Mouse (Mus musculus) heart, adult 18-20 months (tissue): ENCODE data around the gene Ythdf1. TPM values are rescaled to one million over a fixed set of nuclear protein-coding genes. Genes with fewer than 3 reads are reported as not detected.

ENCODE experiments used
- DNase-seq, 2 experiments: peaks; one replicate each; pipeline ENCODE4 v3.0.0; 2021 to 2022; ENCODE audit warnings: mixed read lengths in 1 of 2
- microRNA-seq, 2 experiments: library from miRNA; unstranded; fragments of <30 nt; microRNA quantifications; one replicate each; pipeline ENCODE4 v1.2.0; 2022
- total RNA-seq, 2 experiments: library from RNA; stranded (reverse); gene quantifications; 2 replicates each; pipeline ENCODE4 v1.2.3; 2021

The Ythdf1 gene
- total RNA-seq, 2 experiments from 2014 or later: 33.2 to 33.3 TPM

GRCm38 (mm10) chr2:180879365-180880067 is 41.2 kb downstream of the Ythdf1 start:
- no peak for DNase-seq

- DNase-seq: no peak
Measured at GRCm38 (mm10) chr2:180870006-180870405, 50.7 kb downstream of the Ythdf1 start.

GRCm38 (mm10) chr2:180861561-180861960 is 59.2 kb downstream of the Ythdf1 start:
- DNase-seq: no peak

- no peak for DNase-seq
Measured at GRCm38 (mm10) chr2:180857121-180857520, 63.6 kb downstream of the Ythdf1 start.

GRCm38 (mm10) chr2:180855005-180855544 is 65.7 kb downstream of the Ythdf1 start:
- DNase-seq: no peak

Small RNAs within 50 kb of the gene (microRNA-seq; reads per million reads assigned to microRNA genes)
- gene Mir124a-3: 0 reads per million in 2 experiments

Other genes starting within 250 kb of the Ythdf1 start
- gene Dido1, start 210.9 kb downstream of the Ythdf1 start, total RNA-seq: 10 to 100 TPM; 25.8 to 29.9 TPM
- 10 to 100 TPM; 55.8 to 59.5 TPM for gene Gid8, start 210.8 kb downstream of the Ythdf1 start, total RNA-seq
- under 1 TPM; 0.10 to 0.54 TPM for gene Slc17a9, start 195.7 kb downstream of the Ythdf1 start, total RNA-seq
- not detected for gene Bhlhe23, start 144.0 kb downstream of the Ythdf1 start, total RNA-seq
- not detected for gene Birc7, start 8.1 kb upstream of the Ythdf1 start, total RNA-seq
- 1 to 10 TPM; 5.4 to 9.0 TPM for gene Nkain4, start 33.8 kb upstream of the Ythdf1 start, total RNA-seq
- gene Arfgap1, start 46.3 kb upstream of the Ythdf1 start, total RNA-seq: 10 to 100 TPM; 27.3 to 30.2 TPM
- gene Col20a1, start 65.6 kb upstream of the Ythdf1 start, total RNA-seq: under 1 TPM; 0.37 to 0.46 TPM
- not detected for gene Chrna4, start 122.6 kb upstream of the Ythdf1 start, total RNA-seq
- under 1 TPM in 1 of 2 experiments, not detected in 1; 0.03 TPM for gene Kcnq2, start 214.4 kb upstream of the Ythdf1 start, total RNA-seq
- gene Eef1a2, start 236.1 kb upstream of the Ythdf1 start, total RNA-seq: 1,000 to 10,000 TPM; 1,477 to 1,557 TPM